Mouse (Mus musculus): ENCODE results near the gene Rhox2a. TPM values are rescaled to one million over a fixed set of nuclear protein-coding genes. Genes with fewer than 3 reads are reported as not detected.
"Not testable (repeated sequence)": the region's sequence is repeated elsewhere in the genome, so short reads cannot be mapped to it uniquely, and the experiment has no call there.

Rhox2a gene
- polyA plus RNA-seq (2014; fragmentation: Nextera tagmentation; extraction: Ambion mirVana): 0.51 TPM in 1 of 2 replicates, not detected in the other

DNA sequence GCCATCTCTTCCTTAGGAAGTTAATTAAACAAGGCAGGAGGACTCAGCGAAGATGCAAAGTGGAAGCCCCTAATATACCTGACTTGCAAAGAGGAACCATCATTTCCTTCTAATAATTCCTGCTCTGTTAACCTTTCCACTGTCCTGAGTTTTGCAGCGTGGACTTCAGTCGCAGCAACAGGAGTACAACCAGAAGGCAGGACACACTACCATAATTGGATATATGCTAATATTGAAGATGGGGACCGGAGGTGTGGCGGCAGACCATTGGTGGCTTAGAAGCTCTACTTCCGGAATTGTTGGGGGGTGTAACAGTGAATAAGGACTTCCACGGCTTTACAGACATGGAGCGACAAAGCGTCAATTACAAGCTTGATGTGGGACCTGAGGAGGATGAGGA is at the start of gene Rhox2a:
Gene Rhox2a (plus strand): TSS at position 301 of the 400 bp plus-strand sequence.
- H3K9me3 ChIP-seq (ENCODE audit: control insufficient read depth, low read length); H3K27ac ChIP-seq (ENCODE audit: low read depth, low read length); ATAC-seq (ENCODE audit: low FRiP score); DNase-seq (ENCODE audit: low spot score, missing footprints); H3K9ac ChIP-seq (ENCODE audit: low read length); H3K4me3 ChIP-seq (ENCODE audit: low read depth, low read length); H3K4me2 ChIP-seq; H3K36me3 ChIP-seq (ENCODE audit: control insufficient read depth, insufficient read depth, low read length); H3K4me1 ChIP-seq (ENCODE audit: control insufficient read depth, insufficient read depth, low read length); H3K27me3 ChIP-seq (ENCODE audit: control insufficient read depth, insufficient read depth, low read length): not testable (repeated sequence)
- WGBS: no CpG with 5 or more reads among the region's 9 CpGs

DNA sequence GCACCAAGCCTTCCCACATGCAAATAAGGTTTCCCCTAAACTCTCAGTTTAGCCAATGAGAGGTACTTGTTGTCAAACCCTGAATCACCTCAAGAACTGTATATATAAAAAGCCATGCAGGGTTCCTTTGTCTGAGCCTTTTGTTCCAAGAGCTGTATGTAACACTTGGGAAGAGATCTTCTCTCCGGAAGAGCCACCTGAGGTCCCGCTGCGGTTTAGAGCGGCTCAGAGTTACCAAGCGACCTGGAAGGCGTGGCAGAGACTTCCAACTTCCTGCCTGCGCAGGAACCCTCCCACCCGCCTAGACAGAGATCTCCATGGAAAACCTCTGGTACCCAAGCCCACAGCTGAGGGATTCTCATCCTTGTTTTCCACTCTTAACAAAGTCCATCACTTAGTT is 46.1 kb upstream of the Rhox2a start:
- H3K4me1 ChIP-seq (ENCODE audit: control insufficient read depth, insufficient read depth, low read length): no peaks in the 10 kb centered on the region
- H3K36me3 ChIP-seq (ENCODE audit: control insufficient read depth, insufficient read depth, low read length): no peaks in the 10 kb centered on the region
- no peaks in the 10 kb centered on the region for H3K27me3 ChIP-seq (ENCODE audit: control insufficient read depth, insufficient read depth, low read length)
- no peak overlapping the region for H3K27ac ChIP-seq (ENCODE audit: low read depth, low read length)
- no peak overlapping the region for H3K4me3 ChIP-seq (ENCODE audit: low read depth, low read length)
- DNase-seq (ENCODE audit: low spot score, missing footprints) (no peak), ATAC-seq (ENCODE audit: low FRiP score) (no peak)
- no peak overlapping the region for H3K4me2 ChIP-seq
- H3K9ac ChIP-seq (ENCODE audit: low read length): no peak overlapping the region
- no peaks in the 10 kb centered on the region for H3K9me3 ChIP-seq (ENCODE audit: control insufficient read depth, low read length)
- 60% methylated on average over 8 of the region's 8 CpGs for WGBS

DNA sequence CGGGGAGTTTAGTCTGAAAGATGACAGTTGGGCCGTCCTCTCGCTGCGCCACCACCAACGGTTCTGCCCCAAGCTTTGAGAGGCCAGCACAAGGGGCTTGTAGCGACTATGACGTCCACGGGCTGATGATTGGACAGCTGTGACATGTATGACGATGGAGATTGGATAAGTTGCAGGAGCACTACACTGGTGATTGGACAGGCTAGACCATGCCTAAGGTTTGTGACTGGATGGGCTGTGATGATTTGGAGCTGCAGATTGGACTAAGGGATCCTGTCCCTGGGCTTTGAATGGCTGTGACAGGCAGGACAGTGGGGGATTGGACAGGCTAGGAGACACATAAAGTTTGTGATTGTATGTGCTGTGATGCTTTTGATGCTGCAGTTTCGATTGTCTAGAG is 33.8 kb upstream of the Rhox2a start, which contains the start of gene Gm9:
Gene Gm9 (minus strand): TSS at position 101 of the 400 bp plus-strand sequence.
- Histone ChIP-seq H3K27ac (ENCODE audit: low read depth, low read length) (no peak within 1 kb of the TSS), H3K4me3 (ENCODE audit: low read depth, low read length) (no peak within 1 kb of the TSS), H3K27me3 (ENCODE audit: control insufficient read depth, insufficient read depth, low read length) (no peaks in the 10 kb centered on the region), H3K9ac (ENCODE audit: low read length) (no peak within 1 kb of the TSS), H3K36me3 (ENCODE audit: control insufficient read depth, insufficient read depth, low read length) (no peaks in the 10 kb centered on the region), H3K9me3 (ENCODE audit: control insufficient read depth, low read length) (no peaks in the 10 kb centered on the region), H3K4me1 (ENCODE audit: control insufficient read depth, insufficient read depth, low read length) (no peaks in the 10 kb centered on the region), H3K4me2 (no peak within 1 kb of the TSS)
- DNase-seq (ENCODE audit: low spot score, missing footprints): no peak
- ATAC-seq (ENCODE audit: low FRiP score): no peak
- WGBS: 89% methylated on average over 10 of the region's 10 CpGs

DNA sequence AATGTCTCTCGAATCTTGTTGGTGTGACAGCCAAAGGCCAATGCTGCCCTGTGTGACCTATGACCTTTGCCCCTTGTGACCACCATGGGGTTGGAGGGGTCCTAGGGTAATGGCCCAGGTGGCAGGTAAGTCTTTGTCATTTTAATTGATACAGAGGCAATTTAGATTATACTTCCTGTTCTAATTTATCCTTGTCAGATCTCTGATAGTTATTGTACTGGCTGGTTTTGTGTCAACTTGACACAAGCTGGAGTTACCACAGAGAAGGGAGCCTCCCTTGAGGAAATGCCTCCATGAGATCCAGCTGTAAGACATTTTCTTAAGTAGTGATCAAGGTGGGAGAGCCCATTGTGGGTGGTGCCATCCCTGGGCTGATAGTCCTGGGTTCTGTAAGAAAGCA is 22.6 kb upstream of the Rhox2a start, which contains the start of gene Rhox1:
Gene Rhox1 (minus strand): TSS at position 101 of the 400 bp plus-strand sequence.
- H3K4me1 ChIP-seq (ENCODE audit: control insufficient read depth, insufficient read depth, low read length); H3K4me3 ChIP-seq (ENCODE audit: low read depth, low read length); H3K4me2 ChIP-seq; H3K27me3 ChIP-seq (ENCODE audit: control insufficient read depth, insufficient read depth, low read length); H3K36me3 ChIP-seq (ENCODE audit: control insufficient read depth, insufficient read depth, low read length); ATAC-seq (ENCODE audit: low FRiP score); H3K9me3 ChIP-seq (ENCODE audit: control insufficient read depth, low read length); DNase-seq (ENCODE audit: low spot score, missing footprints); H3K27ac ChIP-seq (ENCODE audit: low read depth, low read length); H3K9ac ChIP-seq (ENCODE audit: low read length): not testable (repeated sequence)
- 68% methylated on average over 1 of the region's 1 CpGs for WGBS

DNA sequence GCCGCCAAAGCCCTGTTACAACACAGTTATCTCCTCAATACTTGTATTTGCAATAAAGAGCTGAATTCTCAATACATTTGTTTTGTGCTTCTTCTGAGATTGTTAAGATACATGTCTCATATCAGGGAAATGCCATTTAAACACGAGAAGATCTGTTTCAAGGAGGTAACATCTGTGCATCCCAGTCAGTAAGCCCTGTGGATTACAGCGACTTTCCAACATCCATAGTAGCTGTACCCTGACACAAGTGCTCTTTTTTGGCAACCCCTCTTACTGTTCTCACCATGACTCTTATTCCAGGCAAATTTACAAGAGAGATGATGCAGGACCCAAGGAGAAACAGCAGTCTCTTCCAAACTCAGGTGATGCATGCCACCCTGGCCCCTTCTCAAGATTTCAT is 4.8 kb downstream of the Rhox2a start, which contains the start of gene Rhox3a:
Gene Rhox3a (plus strand): TSS at position 301 of the 400 bp plus-strand sequence.
- not testable (repeated sequence) for H3K36me3 ChIP-seq (ENCODE audit: control insufficient read depth, insufficient read depth, low read length); H3K4me2 ChIP-seq; H3K4me1 ChIP-seq (ENCODE audit: control insufficient read depth, insufficient read depth, low read length); DNase-seq (ENCODE audit: low spot score, missing footprints); H3K4me3 ChIP-seq (ENCODE audit: low read depth, low read length); H3K27me3 ChIP-seq (ENCODE audit: control insufficient read depth, insufficient read depth, low read length); H3K9ac ChIP-seq (ENCODE audit: low read length); H3K27ac ChIP-seq (ENCODE audit: low read depth, low read length); H3K9me3 ChIP-seq (ENCODE audit: control insufficient read depth, low read length); ATAC-seq (ENCODE audit: low FRiP score)
- WGBS: 100% methylated on average over 1 of the region's 3 CpGs

GRCm38 (mm10) chrX:37265038-37265437 is 20.3 kb downstream of the Rhox2a start, which contains the start of gene Rhox4a:
Gene Rhox4a (plus strand): TSS chrX:37265338.
- not testable (repeated sequence) for ATAC-seq (ENCODE audit: low FRiP score)
- WGBS: 98% methylated on average over 9 of the region's 19 CpGs

More at GRCm38 (mm10) chrX:37265038-37265437, 20.3 kb downstream of the Rhox2a start, which contains the start of gene Rhox4a:
- not testable (repeated sequence) for H3K27ac ChIP-seq (ENCODE audit: low read depth, low read length); H3K36me3 ChIP-seq (ENCODE audit: control insufficient read depth, insufficient read depth, low read length); H3K9ac ChIP-seq (ENCODE audit: low read length); H3K4me1 ChIP-seq (ENCODE audit: control insufficient read depth, insufficient read depth, low read length); H3K4me2 ChIP-seq; DNase-seq (ENCODE audit: low spot score, missing footprints); H3K9me3 ChIP-seq (ENCODE audit: control insufficient read depth, low read length); H3K4me3 ChIP-seq (ENCODE audit: low read depth, low read length); H3K27me3 ChIP-seq (ENCODE audit: control insufficient read depth, insufficient read depth, low read length)

Other genes with a start within 250 kb of the Rhox2a start
- gene Sowahd, start 196.1 kb upstream of the Rhox2a start, polyA plus RNA-seq (2014; fragmentation: Nextera tagmentation; extraction: Ambion mirVana): not detected in 2 replicates
- 434 and 478 TPM in 2 replicates for gene Rpl39, start 159.6 kb upstream of the Rhox2a start, polyA plus RNA-seq (2014; fragmentation: Nextera tagmentation; extraction: Ambion mirVana)
- 17.3 and 22.1 TPM in 2 replicates for gene Upf3b, start 134.7 kb upstream of the Rhox2a start, polyA plus RNA-seq (2014; fragmentation: Nextera tagmentation; extraction: Ambion mirVana)
- gene Nkap, start 118.2 kb upstream of the Rhox2a start, polyA plus RNA-seq (2014; fragmentation: Nextera tagmentation; extraction: Ambion mirVana): 21.1 and 26.2 TPM in 2 replicates
- gene Akap14, start 76.1 kb upstream of the Rhox2a start, polyA plus RNA-seq (2014; fragmentation: Nextera tagmentation; extraction: Ambion mirVana): 0.08 and 0.10 TPM in 2 replicates
- 387 and 428 TPM in 2 replicates for gene Ndufa1, start 53.8 kb upstream of the Rhox2a start, polyA plus RNA-seq (2014; fragmentation: Nextera tagmentation; extraction: Ambion mirVana)
- 14.1 and 15.5 TPM in 2 replicates for gene Rnf113a1, start 53.7 kb upstream of the Rhox2a start, polyA plus RNA-seq (2014; fragmentation: Nextera tagmentation; extraction: Ambion mirVana)
- gene Gm9, start 33.9 kb upstream of the Rhox2a start, polyA plus RNA-seq (2014; fragmentation: Nextera tagmentation; extraction: Ambion mirVana): not detected in 2 replicates
- gene Rhox1, start 22.7 kb upstream of the Rhox2a start, polyA plus RNA-seq (2014; fragmentation: Nextera tagmentation; extraction: Ambion mirVana): not detected in 2 replicates
- gene Rhox3a, start 4.9 kb downstream of the Rhox2a start, polyA plus RNA-seq (2014; fragmentation: Nextera tagmentation; extraction: Ambion mirVana): not detected in 2 replicates
- gene Rhox4a, start 20.4 kb downstream of the Rhox2a start, polyA plus RNA-seq (2014; fragmentation: Nextera tagmentation; extraction: Ambion mirVana): not detected in 2 replicates
- not detected in 2 replicates for gene Rhox3a2, start 135.1 kb downstream of the Rhox2a start, polyA plus RNA-seq (2014; fragmentation: Nextera tagmentation; extraction: Ambion mirVana)
- 0.18 and 0.43 TPM in 2 replicates for gene Rhox4a2, start 145.9 kb downstream of the Rhox2a start, polyA plus RNA-seq (2014; fragmentation: Nextera tagmentation; extraction: Ambion mirVana)
- gene Rhox2b, start 167.1 kb downstream of the Rhox2a start, polyA plus RNA-seq (2014; fragmentation: Nextera tagmentation; extraction: Ambion mirVana): 0.33 TPM in 1 of 2 replicates, not detected in the other
- 0.18 TPM in 1 of 2 replicates, not detected in the other for gene Rhox4b, start 187.5 kb downstream of the Rhox2a start, polyA plus RNA-seq (2014; fragmentation: Nextera tagmentation; extraction: Ambion mirVana)
- gene Rhox2c, start 208.7 kb downstream of the Rhox2a start, polyA plus RNA-seq (2014; fragmentation: Nextera tagmentation; extraction: Ambion mirVana): 0.67 and 1.3 TPM in 2 replicates
- gene Rhox3c, start 213.6 kb downstream of the Rhox2a start, polyA plus RNA-seq (2014; fragmentation: Nextera tagmentation; extraction: Ambion mirVana): not detected in 2 replicates
- gene Rhox4c, start 235.4 kb downstream of the Rhox2a start, polyA plus RNA-seq (2014; fragmentation: Nextera tagmentation; extraction: Ambion mirVana): not detected in 2 replicates
- not detected in 2 replicates for gene Rhox2d, start 248.5 kb downstream of the Rhox2a start, polyA plus RNA-seq (2014; fragmentation: Nextera tagmentation; extraction: Ambion mirVana)